Mouse (Mus musculus) CH12.LX (cell line): ENCODE results near the gene Thoc7.

ENCODE experiments used
- BHLHE40 ChIP-seq: IDR thresholded peaks from 2 replicates; pipeline ENCODE4 v1.6.1; 2011; ENCODE audit warnings: mild to moderate bottlenecking, low read depth, low read length, improper control_type of control experiment
- CTCF ChIP-seq, 2 experiments: IDR thresholded peaks in 1 of 2; conservative IDR thresholded peaks in 1 of 2; 2 replicates each; pipeline ENCODE4 v1.5.1; 2011 to 2012; ENCODE audit warnings: low read depth in 2 of 2, low read length in 2 of 2, improper control_type of control experiment in 1 of 2, inconsistent platforms in 1 of 2, mild to moderate bottlenecking in 1 of 2, moderate library complexity in 1 of 2
- EP300 ChIP-seq: IDR thresholded peaks from 2 replicates; pipeline ENCODE4 v1.6.1; 2011; ENCODE audit warnings: low read length, improper control_type of control experiment
- GABPA ChIP-seq: IDR thresholded peaks from 2 replicates; pipeline ENCODE4 v1.6.1; 2012; ENCODE audit warnings: low read depth, low read length, improper control_type of control experiment, inconsistent platforms; ENCODE audit not compliant: insufficient replicate concordance
- KAT2A ChIP-seq: IDR thresholded peaks from 2 replicates; pipeline ENCODE4 v1.6.1; 2012; ENCODE audit warnings: low read length, improper control_type of control experiment, inconsistent platforms; ENCODE audit not compliant: insufficient replicate concordance
- POLR2A ChIP-seq: IDR thresholded peaks from 2 replicates; pipeline ENCODE4 v1.6.1; 2011; ENCODE audit warnings: low read depth, mild to moderate bottlenecking, improper control_type of control experiment, low read length
- RCOR1 ChIP-seq: conservative IDR thresholded peaks from 2 replicates; pipeline ENCODE4 v1.6.1; 2012; ENCODE audit warnings: low read depth, mild to moderate bottlenecking, inconsistent platforms, low read length, improper control_type of control experiment
- SMC3 ChIP-seq: IDR thresholded peaks from 2 replicates; pipeline ENCODE4 v1.6.1; 2011; ENCODE audit warnings: low read depth, low read length, improper control_type of control experiment
- TBP ChIP-seq: conservative IDR thresholded peaks from 2 replicates; pipeline ENCODE4 v1.6.1; 2011; ENCODE audit warnings: low read depth, low read length, improper control_type of control experiment
- TCF12 ChIP-seq: IDR thresholded peaks from 2 replicates; pipeline ENCODE4 v1.6.1; 2014; ENCODE audit warnings: low read depth, mild to moderate bottlenecking, inconsistent platforms, low read length, improper control_type of control experiment

DNA sequence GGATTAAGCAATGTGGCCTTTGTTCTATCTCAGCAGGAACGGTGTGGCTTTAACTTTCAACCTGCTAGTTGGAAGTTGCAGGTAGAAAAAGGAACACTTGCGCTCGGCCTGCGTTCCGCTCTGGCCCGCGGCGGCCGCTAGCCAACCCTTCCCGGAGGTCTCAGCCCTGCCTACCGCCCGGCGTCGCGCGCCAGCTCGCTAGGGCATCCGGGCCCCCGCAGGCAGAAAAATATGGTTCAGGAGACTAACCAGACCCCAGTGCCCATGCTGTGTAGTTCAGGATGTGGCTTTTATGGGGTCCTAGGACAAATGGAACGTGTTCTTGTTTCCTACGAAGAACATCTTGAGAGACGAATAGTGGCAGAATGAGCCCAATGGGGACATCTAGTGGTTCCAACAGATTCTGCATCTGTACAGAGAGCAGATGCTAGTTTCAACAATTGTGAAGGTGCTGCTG lies 60.0 kb downstream of the Thoc7 start:
- no peak for TF ChIP-seq RCOR1
- no peak for TF ChIP-seq TCF12
- TF ChIP-seq CTCF (conservative IDR thresholded peaks at IDR 0.05 in 1 of 2, IDR thresholded peaks at IDR 0.05 in 1 of 2; ENCODE audit: low read depth in 2 of 2, low read length in 2 of 2), result peak; percentile 58 to 80
- no peak for TF ChIP-seq POLR2A
- TF ChIP-seq TBP, result no peak
- TF ChIP-seq EP300, result no peak
- no peak for TF ChIP-seq BHLHE40
- no peak for TF ChIP-seq KAT2A
- peak; percentile 75 for TF ChIP-seq SMC3
- TF ChIP-seq GABPA, result no peak
